Mouse (Mus musculus): Measurements from ENCODE around the gene Golph3l.
A peak's percentile ranks its signal among the peaks of the same experiment; 100 is the strongest.
"Not testable (repeated sequence)": the region's sequence is repeated elsewhere in the genome, so short reads cannot be mapped to it uniquely, and the experiment has no call there.

Gene Golph3l

DNA sequence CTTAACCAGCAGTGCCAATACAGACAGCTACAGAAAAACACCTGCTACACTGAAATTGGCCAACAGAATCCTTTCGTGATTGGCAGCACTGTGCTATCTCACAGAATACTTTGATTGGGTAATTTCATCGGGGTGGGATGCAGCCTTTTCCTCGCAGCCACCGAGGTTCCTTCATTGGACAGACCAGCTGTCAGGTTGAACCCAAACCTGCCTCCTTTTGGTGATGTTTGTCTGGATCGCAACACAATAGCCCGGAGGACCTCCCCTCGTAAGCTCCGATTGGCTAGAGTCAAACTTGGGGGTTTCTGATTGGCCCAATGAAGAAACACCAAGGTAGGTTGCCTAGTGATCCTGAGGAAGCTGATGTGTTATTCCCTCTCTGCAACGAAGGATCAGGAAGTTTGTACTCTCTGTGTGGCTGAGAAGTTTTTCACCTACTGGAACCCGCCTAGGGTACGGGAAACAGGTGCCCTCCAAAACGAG lies at the start of gene Golph3l:
TSS of gene Golph3l (plus strand) at position 331 of the 483 bp plus-strand sequence.
- DNase-seq (ENCODE audit: low read depth in 1 of 2, low spot score in 2 of 2): peak; percentile 76 to 81

DNA sequence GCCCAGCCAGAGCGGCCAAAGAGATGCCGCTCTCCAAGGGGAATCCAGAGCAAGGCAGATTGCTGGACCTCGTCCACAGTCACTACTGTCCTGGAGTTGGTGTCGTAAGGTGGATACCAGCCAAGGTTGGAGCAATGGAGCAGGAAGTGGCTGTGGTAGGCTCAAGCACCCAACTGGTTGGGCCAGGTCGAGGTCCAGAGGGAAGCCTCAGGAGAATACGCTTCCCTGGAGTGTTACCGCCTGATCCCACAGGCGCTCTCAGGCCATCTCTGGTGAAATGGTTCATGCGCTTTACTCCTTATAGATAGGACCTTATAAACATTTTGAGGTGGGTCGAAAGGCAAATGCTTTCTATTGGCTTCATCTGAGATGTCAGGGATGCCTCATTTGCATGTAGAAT lies 49.8 kb upstream of the Golph3l start:
- no peak for DNase-seq (ENCODE audit: low read depth in 1 of 2, low spot score in 2 of 2)

DNA sequence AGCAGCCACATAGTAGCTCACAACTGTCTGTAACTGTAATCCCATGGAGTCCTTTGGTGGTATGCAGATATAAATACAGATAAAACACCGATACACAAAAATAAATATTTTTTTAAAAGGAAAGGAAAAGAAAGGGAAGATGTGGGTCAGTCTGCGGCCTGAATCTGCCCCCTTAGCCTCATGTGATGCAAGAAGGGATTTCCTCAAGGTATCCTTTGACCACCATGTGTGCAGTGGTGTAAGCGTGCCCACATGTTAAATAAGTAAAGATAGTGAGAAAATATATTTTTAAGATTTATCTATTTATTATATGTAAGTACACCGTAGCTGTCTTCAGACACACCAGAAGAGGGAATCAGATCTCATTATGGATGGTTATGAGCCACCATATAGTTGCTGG lies 48.9 kb upstream of the Golph3l start:
- no peak for DNase-seq (ENCODE audit: low read depth in 1 of 2, low spot score in 2 of 2)

DNA sequence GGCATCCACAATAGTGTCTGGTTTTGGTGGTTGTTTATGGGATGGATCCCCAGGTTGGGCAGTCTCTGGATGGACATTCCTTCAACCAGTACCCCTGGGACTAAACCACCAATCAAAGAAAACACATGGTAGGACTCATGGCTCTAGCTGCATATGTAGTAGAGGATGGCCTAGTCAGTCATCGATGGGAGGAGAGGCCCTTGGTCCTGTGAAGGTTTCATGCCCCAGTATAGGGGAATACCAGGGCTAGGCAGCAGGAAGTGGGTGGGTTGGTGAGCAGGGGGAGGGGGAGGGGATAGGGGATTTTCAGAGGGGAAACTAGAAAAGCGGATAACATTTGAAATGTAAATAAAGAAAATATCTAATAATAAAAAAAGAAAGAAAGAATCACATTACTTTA lies 47.5 kb upstream of the Golph3l start:
- DNase-seq (ENCODE audit: low read depth in 1 of 2, low spot score in 2 of 2): not testable (repeated sequence)

DNA sequence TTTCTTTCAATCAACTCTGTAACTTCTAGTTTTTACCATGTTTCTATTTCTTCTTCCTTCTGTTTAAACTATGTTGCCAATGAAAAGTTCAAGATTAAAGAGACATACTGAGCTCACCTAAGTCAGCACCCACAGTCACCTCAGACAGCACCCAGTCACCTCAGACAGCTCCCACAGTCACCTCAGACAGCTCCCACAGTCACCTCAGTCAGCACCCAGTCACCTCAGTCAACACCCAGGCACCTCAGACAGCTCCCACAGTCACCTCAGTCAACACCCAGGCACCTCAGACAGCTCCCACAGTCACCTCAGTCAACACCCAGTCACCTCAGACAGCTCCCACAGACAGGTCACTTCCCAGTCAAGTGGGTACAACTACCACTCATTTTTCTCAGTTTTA lies 46.6 kb upstream of the Golph3l start:
- no peak for DNase-seq (ENCODE audit: low read depth in 1 of 2, low spot score in 2 of 2)

DNA sequence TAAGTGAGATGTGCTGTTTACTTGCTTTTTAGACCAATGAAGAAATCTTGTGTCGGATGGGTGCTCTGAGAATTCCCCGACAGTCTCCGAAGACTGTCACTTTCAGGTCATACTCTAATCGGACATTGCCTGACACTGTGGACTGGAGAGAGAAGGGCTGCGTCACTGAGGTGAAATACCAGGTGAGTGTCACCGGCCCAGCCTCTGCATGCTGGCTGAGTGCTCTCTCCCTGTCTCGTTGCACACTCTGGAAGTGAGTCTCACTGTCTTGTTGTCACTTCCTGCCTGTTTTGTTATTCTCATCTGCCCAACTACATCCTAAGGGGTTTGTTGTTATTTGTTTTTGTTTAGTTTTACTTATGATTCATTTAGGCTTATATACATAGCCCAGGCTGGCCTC lies 45.8 kb upstream of the Golph3l start:
- no peak for DNase-seq (ENCODE audit: low read depth in 1 of 2, low spot score in 2 of 2)

DNA sequence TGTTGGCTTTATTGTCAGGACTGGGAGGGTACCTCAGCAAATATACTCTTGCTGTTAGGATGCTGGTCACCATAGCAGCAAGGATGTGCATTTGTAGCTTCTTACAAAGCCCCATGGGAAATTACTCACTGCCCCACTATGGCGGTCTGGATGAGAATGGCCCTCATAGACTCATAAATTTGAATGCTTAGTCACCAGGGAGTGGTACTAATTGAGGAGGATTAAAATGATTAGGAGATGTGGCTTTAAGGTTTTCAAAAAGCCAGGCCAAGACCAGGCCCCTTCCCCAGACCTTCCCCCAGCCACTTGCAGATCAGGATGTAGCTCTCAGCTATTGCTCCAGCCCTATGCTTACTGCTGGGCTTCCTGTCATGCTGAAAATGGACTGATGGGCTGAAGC lies 38.6 kb upstream of the Golph3l start:
- no peak for DNase-seq (ENCODE audit: low read depth in 1 of 2, low spot score in 2 of 2)

DNA sequence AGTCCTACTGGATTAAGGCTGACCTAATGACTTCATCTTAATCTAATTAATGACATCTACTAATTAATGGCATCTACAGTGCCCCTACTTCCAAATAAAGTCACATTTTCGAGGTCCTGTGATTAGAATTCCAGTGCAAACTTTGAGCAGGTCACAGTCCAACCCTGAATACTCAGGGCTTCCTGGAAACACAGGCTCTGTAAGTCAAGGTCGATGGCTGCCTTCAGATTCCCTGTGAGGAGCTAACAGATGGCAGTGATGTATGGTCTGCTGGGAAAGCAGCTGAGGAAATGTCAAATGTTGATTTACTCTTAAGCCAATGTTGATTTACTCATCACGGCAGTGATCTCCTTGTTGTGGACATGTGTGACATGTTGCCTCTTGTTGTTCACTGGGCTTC lies 34.7 kb upstream of the Golph3l start:
- DNase-seq (ENCODE audit: low read depth in 1 of 2, low spot score in 2 of 2): no peak

DNA sequence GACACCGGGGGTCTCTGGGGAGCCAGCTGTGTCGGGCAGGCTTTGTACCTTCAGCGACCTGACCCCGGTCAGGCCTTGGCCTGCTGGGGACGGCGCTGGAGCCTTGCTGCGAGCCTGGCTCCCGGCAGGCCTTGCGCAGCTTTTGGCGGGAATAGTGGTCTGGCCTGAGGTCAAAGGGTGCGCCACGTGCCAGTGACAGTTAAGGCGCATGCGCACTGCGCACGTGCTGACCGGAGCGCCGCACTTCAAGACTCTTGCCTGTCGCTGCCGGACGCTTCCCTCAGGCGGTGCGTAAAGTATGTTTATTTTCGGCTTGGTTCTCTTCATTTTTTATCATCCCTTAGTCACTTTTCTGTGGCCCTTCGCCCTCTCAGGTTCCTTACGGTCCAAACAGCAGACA lies 29.3 kb upstream of the Golph3l start, which contains the start of gene Hormad1:
TSS of gene Hormad1 (plus strand) at position 241 of the 400 bp plus-strand sequence.
- DNase-seq (ENCODE audit: low read depth in 1 of 2, low spot score in 2 of 2): no peak

DNA sequence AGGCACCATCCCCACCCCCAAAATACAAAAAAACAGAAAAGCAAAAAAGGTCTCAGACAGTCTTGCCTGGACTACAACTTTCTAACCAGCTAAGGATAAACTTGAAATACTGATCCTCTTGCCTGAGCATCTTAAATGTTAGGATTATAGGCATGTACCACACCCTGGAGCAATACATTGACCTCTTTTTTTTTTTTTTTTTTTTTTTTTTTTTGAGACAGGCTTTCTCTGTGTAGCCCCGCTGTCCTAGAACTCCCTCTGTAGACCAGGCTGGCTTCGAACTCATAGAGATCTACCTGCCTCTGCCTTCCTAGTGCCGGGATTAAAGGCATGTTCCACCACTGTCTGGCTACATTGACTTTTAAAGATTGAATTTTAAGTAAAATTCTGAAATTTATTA lies 28.0 kb upstream of the Golph3l start:
- no peak for DNase-seq (ENCODE audit: low read depth in 1 of 2, low spot score in 2 of 2)

DNA sequence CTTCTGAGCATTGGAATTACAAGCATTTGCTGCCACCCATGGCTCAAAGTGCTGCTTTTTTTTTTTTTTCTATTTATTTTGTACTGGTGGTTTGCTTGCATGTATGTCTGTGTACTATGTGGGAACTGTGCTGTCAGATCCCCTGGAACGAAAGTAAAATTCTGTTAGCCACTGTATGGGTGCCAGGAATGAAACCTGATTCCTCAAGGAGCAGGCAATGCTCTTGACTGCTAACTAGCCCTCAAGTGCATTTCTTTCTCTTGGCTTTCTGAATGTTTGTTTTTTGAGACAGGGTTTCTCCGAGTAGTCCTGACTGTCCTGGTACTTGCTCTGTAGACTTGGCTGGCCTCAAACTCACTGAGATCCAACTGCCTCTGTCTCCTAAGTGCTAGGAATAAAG lies 26.9 kb upstream of the Golph3l start:
- no peak for DNase-seq (ENCODE audit: low read depth in 1 of 2, low spot score in 2 of 2)

DNA sequence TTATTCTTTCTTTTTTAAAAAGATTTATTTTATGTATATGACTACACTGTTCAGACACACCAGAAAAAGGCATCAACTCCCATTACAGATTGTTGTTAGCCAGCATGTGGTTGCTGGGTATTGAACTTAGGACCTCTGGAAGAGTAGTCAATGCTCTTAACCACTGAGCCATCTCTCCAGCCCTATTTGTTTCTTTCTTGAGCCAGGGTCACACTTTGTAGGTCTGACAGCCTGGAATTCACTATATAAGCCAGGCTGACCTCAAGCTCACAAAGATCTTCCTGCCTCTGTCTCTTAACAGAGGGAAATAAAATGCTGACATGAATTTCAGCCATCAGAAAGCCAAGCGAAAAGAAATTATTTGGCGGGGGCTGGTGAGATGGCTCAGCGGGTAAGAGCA lies 19.1 kb upstream of the Golph3l start:
- no peak for DNase-seq (ENCODE audit: low read depth in 1 of 2, low spot score in 2 of 2)

DNA sequence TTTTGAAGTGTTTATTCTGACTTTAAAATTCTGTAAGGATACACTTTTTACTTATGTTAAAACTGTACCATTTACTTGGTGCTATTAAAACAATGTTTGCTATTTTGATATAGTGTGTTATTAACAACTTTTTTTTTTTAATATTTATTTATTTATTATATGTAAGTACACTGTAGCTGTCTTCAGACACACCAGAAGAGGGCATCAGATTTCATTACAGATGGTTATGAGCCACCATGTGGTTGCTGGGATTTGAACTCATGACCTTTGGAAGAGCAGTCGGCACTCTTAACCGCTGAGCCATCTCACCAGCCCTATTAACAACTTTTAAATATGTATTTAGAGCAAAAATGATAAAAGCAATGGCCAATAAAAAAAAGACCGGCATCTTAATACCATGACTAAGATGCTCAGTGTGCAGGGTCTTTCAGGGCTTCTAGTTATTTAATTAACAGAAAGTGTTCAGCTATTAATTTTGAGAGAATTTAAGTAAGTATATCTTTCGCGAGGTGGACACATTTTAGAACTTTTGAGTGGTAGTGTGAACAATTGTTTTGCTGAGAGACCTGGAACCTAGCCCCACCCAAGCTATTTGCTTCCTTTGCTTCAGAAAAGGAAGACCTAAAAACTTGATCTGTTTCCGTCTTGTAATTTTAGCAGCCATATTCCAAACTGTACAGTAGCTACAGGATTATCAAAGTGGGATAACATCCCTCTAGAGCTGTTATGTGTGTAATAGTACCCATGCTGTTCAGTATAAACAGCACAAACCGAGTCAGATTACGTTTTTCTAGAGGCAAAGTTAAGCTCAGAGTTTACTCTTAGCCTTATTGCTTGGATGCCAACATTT lies 755 bp upstream of the Golph3l start:
- no peak for DNase-seq (ENCODE audit: low read depth in 1 of 2, low spot score in 2 of 2)

DNA sequence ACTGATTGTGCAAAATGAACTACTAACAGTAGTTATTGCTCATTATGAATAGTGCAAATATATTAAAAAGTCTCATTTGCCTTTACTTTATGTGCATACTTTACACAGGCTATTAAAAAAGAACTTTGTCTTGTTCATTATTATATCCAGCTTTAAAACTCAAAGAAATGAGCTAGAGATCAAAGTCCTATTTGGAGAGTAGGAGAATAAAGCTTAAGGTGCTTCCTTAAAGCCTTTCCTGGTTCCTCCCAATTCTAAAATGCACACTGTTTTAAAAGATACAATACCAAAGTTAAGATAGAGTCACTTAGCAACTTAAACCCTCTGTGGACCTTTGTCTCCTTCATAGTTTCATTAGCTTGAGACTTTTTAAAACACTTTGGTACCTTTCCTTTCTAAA lies 10.0 kb downstream of the Golph3l start:
- no peak for DNase-seq (ENCODE audit: low read depth in 1 of 2, low spot score in 2 of 2)

DNA sequence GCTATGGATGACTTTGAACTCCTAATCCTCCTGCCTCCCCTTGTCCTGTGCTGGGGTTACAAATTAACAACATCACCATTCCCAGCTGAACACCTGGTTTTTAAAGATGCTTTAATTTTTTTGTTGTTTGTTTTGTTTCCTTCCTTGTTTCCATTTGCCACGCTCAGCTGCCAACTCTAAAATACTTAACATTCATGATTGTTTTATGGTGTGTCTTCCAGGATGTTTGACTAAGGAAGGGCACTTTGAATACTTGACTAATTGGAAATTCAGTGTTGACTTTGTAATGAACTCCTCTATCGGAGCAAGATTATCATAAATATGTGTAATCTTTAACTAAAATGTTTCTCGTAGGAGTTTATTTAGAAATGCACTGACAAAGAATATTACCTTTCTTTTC lies 12.6 kb downstream of the Golph3l start:
- DNase-seq (ENCODE audit: low read depth in 1 of 2, low spot score in 2 of 2): no peak

DNA sequence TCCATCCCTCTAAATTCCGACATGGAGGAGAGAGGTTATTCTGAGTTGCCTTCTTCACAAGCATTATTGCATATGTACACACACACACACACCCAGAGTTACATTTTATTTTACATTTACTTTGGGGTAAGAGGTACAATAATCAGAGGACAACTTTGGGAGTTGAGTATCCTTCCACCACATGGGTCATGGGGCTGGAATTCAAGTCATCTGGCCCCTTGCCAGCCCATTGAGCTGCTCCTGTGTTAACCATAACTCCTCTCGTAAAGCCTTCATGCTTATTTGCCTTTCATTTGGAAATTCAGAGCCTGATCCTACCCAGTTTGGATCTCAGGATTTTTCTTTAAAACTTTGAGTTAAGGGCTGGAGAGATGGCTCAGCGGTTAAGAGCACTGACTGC lies 17.4 kb downstream of the Golph3l start:
- DNase-seq (ENCODE audit: low read depth in 1 of 2, low spot score in 2 of 2): no peak

DNA sequence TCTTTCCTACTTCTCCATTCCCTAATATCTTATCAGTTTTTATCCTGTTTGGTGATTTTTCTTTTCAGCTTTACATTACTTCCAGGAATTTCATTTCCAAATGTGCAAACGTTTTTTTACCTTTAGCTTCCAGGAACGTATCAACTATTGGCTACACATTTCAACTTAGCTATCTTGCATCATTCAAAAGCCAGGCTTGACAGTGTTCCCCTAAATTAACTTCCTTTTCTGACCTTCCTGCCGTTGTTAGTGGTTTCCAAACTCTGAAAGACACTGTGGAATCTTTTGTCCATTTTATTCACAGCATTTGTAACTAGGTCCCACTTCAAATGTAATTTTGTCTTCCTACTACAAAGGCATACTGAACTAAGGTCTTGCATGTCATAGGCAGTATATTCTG lies 20.5 kb downstream of the Golph3l start:
- no peak for DNase-seq (ENCODE audit: low read depth in 1 of 2, low spot score in 2 of 2)

DNA sequence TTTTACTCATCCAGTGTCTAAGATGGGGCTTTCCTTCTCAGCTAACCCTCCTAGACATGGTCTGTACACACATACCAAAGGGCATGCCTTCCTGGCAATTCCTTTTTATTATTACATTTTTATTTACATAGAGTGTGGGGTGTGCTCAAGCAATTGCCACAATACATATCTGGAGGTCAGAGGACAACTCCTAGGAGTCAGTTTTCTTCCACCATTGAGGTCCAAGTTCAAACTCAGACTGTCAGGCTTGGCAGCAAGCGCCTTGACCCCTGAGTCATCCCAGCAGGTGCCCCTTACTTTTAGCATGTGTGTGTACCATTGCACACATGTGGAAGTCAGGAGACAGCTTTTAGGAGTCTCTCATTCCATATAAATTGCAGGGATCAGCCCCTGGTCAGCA lies 25.3 kb downstream of the Golph3l start:
- DNase-seq (ENCODE audit: low read depth in 1 of 2, low spot score in 2 of 2): no peak

DNA sequence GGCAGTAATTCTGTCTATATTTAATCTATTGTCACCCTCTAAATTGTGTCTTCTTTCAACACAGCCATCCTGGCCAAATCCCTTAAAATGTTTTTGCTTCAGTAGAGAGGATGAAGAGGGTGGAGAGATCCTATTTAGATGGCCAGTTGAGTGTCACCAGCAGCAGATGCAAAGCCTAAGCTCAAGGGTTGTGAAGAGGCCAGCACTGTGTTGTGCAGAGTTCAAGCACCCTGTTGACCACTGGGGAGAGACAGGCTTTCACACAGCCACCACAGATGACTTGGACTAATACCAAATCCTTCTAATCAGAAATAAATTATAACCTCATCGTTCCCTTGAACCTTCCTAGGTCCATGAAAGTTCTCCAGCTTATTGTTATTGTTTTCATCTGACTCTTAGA lies 29.8 kb downstream of the Golph3l start:
- DNase-seq (ENCODE audit: low read depth in 1 of 2, low spot score in 2 of 2): no peak

DNA sequence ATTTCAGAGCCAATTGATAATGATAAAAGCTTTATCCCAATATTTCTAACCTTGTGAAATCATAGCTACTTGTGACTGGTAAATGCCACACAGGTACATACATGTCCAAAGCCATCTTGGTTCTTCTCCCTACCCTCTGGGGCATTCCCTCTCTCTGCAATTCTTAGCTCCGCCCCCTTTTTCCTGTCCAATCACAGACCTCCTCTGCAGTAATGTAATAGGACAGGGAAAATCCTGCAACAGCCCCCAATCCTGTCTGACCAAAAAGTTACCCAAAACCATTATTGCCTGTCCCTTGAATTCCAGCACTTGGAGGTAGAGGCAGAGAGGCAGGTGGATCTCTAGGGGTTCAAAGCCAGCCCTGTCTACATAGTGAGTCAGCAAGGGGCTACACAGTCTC lies 32.5 kb downstream of the Golph3l start:
- DNase-seq (ENCODE audit: low read depth in 1 of 2, low spot score in 2 of 2): no peak

DNA sequence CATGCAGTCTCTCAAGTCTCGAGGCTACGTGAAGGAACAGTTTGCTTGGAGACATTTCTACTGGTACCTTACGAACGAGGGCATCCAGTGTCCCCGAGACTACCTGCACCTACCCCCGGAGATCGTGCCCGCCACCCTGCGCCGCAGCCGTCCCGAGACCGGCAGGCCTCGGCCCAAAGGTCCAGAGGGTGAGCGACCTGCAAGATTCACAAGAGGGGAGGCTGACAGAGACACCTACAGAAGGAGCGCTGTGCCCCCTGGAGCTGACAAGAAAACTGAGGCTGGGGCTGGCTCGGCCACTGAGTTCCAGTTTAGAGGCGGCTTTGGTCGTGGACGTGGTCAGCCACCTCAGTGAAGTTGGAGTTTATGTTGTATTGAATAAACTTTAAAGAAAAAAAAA lies 33.7 kb downstream of the Golph3l start:
- DNase-seq (ENCODE audit: low read depth in 1 of 2, low spot score in 2 of 2): not testable (repeated sequence)

DNA sequence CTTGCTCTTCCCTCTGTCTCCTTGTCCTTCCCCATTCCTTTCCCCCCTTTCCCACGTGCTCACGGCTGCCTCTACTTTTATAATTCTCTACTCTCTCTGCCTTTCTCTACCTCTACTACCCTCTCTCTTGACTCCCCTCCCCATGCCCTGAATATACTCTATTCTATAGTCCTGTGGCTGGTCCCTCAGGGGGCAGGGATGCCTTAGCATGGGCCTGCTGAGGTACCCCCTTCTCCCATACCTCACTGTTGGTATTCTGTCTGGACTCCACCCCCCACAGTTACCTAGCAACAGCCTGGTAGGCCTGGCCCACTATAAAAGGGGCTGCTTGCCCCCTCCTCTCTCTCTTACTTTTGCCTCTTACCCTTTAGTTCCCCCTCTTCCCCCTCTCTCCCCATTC lies 34.8 kb downstream of the Golph3l start:
- no peak for DNase-seq (ENCODE audit: low read depth in 1 of 2, low spot score in 2 of 2)

DNA sequence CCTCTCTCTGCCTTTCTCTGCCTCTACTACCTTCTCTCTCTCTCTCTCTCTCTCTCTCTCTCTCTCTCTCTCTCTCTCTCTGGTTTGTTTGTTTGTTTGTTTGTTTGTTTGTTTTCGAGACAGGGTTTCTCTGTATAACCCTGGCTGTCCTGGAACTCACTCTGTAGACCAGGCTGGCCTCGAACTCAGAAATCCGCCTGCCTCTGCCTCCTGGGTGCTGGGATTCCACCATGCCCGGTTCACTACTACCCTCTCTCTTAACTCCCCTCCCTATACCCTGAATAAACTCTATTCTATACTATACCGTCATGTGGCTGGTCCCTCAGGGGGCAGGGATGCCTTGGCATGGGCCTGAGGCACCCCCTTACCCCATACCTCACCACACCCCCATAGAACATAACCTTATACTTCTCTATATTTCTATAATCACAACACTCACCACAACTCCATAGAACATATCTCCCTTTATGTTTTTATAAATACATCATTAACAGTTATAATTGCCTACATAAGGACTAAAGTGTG lies 35.3 kb downstream of the Golph3l start:
- DNase-seq (ENCODE audit: low read depth in 1 of 2, low spot score in 2 of 2): not testable (repeated sequence)

Measured in monocyte, adult 2 months (primary cell).